Mouse (Mus musculus) megakaryocyte, embryonic 14.5 days (primary cell): ENCODE results near the gene Slamf7.

ENCODE experiments used
- FLI1 ChIP-seq: IDR thresholded peaks from 2 replicates; pipeline ENCODE4 v1.6.1; 2012; ENCODE audit warnings: low read length, inconsistent platforms, mixed read lengths
- GATA1 ChIP-seq: IDR thresholded peaks from 3 replicates; pipeline ENCODE4 v1.6.1; 2012; ENCODE audit warnings: mixed read lengths, low read length, inconsistent platforms, borderline replicate concordance

GRCm38 (mm10) chr1:171635696-171636095, 17.1 kb downstream of the Slamf7 start:
- TF ChIP-seq FLI1, result no peak
- no peak for TF ChIP-seq GATA1
